Mouse (Mus musculus) CH12.LX (cell line): ENCODE data around the gene Podxl2. TPM values are rescaled to one million over a fixed set of nuclear protein-coding genes. Genes with fewer than 3 reads are reported as not detected.

Source experiments
- DNase-seq: peaks from one replicate; pipeline ENCODE4 v3.0.0-alpha.2; 2013; ENCODE audit errors: extremely low read depth
- H3K27ac ChIP-seq: 2 replicates; pipeline ENCODE4 v1.5.1; 2012; ENCODE audit warnings: low read depth, mild to moderate bottlenecking, control low read depth, moderate library complexity; ENCODE audit not compliant: insufficient read depth
- H3K27me3 ChIP-seq: replicated peaks from 2 replicates; pipeline ENCODE3; 2012; ENCODE audit warnings: inconsistent platforms
- H3K36me3 ChIP-seq, 2 experiments: replicated peaks in 1 of 2; 2 replicates each; pipeline versions ENCODE3 to v1.6.1; 2012; ENCODE audit warnings: inconsistent platforms in 1 of 2, low read length in 1 of 2, mild to moderate bottlenecking in 1 of 2, mixed read lengths in 1 of 2, moderate library complexity in 1 of 2; ENCODE audit not compliant: control insufficient read depth in 1 of 2, insufficient read depth in 1 of 2
- H3K4me1 ChIP-seq, 2 experiments: 2 replicates each; pipeline ENCODE4 v1.6.1; 2012; ENCODE audit warnings: inconsistent platforms in 1 of 2, moderate library complexity in 1 of 2; ENCODE audit not compliant: insufficient read depth in 2 of 2, control insufficient read depth in 1 of 2
- H3K4me2 ChIP-seq: 2 replicates; pipeline ENCODE4 v1.6.1; 2012; ENCODE audit warnings: low read depth, mild to moderate bottlenecking, control low read depth; ENCODE audit not compliant: poor library complexity, insufficient read depth, severe bottlenecking
- H3K4me3 ChIP-seq, 3 experiments: fragments of 150-350 bp in 1 of 3; sonication (generic) in 1 of 3; replicated peaks in 1 of 3; 2 replicates each; pipeline versions ENCODE3 to v1.5.1; 2011 to 2012; ENCODE audit warnings: low read depth in 2 of 3, low read length in 2 of 3, mild to moderate bottlenecking in 2 of 3, moderate library complexity in 2 of 3, control low read depth in 1 of 3, improper control_type of control experiment in 1 of 3, inconsistent platforms in 1 of 3, mixed read lengths in 1 of 3; ENCODE audit not compliant: poor library complexity in 1 of 3
- H3K79me2 ChIP-seq: replicated peaks from 2 replicates; pipeline ENCODE4 v1.6.1; 2012; ENCODE audit warnings: mild to moderate bottlenecking, moderate library complexity; ENCODE audit not compliant: control insufficient read depth, poor library complexity, insufficient read depth, severe bottlenecking; ENCODE audit errors: extremely low read depth
- H3K9ac ChIP-seq: 2 replicates; pipeline ENCODE4 v1.6.1; 2012; ENCODE audit warnings: low read depth, mild to moderate bottlenecking, control low read depth, moderate library complexity; ENCODE audit not compliant: insufficient read depth
- H3K9me3 ChIP-seq: replicated peaks from 2 replicates; pipeline ENCODE3; 2012; ENCODE audit warnings: low read length, inconsistent platforms, mixed read lengths
- BHLHE40 ChIP-seq: IDR thresholded peaks from 2 replicates; pipeline ENCODE4 v1.6.1; 2011; ENCODE audit warnings: mild to moderate bottlenecking, low read depth, low read length, improper control_type of control experiment
- CHD1 ChIP-seq: IDR thresholded peaks from 2 replicates; pipeline ENCODE4 v1.6.1; 2012; ENCODE audit warnings: low read depth, low read length, improper control_type of control experiment, inconsistent platforms
- CHD2 ChIP-seq: IDR thresholded peaks from 2 replicates; pipeline ENCODE4 v1.6.1; 2011; ENCODE audit warnings: low read length, improper control_type of control experiment
- E2F4 ChIP-seq: IDR thresholded peaks from 2 replicates; pipeline ENCODE4 v1.6.1; 2011; ENCODE audit warnings: low read depth, low read length, improper control_type of control experiment; ENCODE audit not compliant: insufficient replicate concordance
- EP300 ChIP-seq: IDR thresholded peaks from 2 replicates; pipeline ENCODE4 v1.6.1; 2011; ENCODE audit warnings: low read length, improper control_type of control experiment
- IRF4 ChIP-seq: IDR thresholded peaks from 2 replicates; pipeline ENCODE4 v1.6.1; 2014; ENCODE audit warnings: low read depth, mild to moderate bottlenecking, inconsistent platforms, low read length, improper control_type of control experiment
- MAFK ChIP-seq: IDR thresholded peaks from 2 replicates; pipeline ENCODE4 v1.6.1; 2011; ENCODE audit warnings: low read length, improper control_type of control experiment; ENCODE audit not compliant: insufficient replicate concordance
- NELFE ChIP-seq: IDR thresholded peaks from 2 replicates; pipeline ENCODE4 v1.6.1; 2011; ENCODE audit warnings: low read depth, low read length, improper control_type of control experiment
- PAX5 ChIP-seq: IDR thresholded peaks from 2 replicates; pipeline ENCODE4 v1.6.1; 2012; ENCODE audit warnings: low read length, inconsistent platforms, mixed read lengths
- POLR2A ChIP-seq: IDR thresholded peaks from 2 replicates; pipeline ENCODE4 v1.6.1; 2011; ENCODE audit warnings: low read depth, mild to moderate bottlenecking, improper control_type of control experiment, low read length
- POLR2AphosphoS2 ChIP-seq: IDR thresholded peaks from 2 replicates; pipeline ENCODE4 v1.6.1; 2011; ENCODE audit warnings: low read depth, low read length, improper control_type of control experiment
- RAD21 ChIP-seq: IDR thresholded peaks from 2 replicates; pipeline ENCODE4 v1.6.1; 2011; ENCODE audit warnings: low read depth, mild to moderate bottlenecking, low read length, improper control_type of control experiment, moderate library complexity
- SMC3 ChIP-seq: IDR thresholded peaks from 2 replicates; pipeline ENCODE4 v1.6.1; 2011; ENCODE audit warnings: low read depth, low read length, improper control_type of control experiment
- USF1 ChIP-seq: IDR thresholded peaks from 2 replicates; pipeline ENCODE4 v1.6.1; 2014; ENCODE audit warnings: low read depth, mild to moderate bottlenecking, inconsistent platforms, low read length, improper control_type of control experiment
- dilution Hi-C: fragments of 300-500 bp; cut with MboI; formaldehyde crosslinking; loops from 2 replicates; pipeline ENCODE4 v1.14.3; 2020; ENCODE audit warnings: low sequenced_read_pairs; ENCODE audit not compliant: extremely low pct_unique_long_range_greater_than_20kb, extremely low pct_ligation_motif_present
- in situ Hi-C: fragments of 300-500 bp; cut with MboI; formaldehyde crosslinking; loops from 3 replicates; pipeline ENCODE4 v1.14.3; 2019; ENCODE audit warnings: low sequenced_read_pairs, low pct_ligation_motif_present, low pct_unique_long_range_greater_than_20kb, mixed read lengths
- polyA plus RNA-seq: library from polyadenylated mRNA; unstranded; fragments of >175 nt; gene quantifications from 2 replicates; pipeline ENCODE4 v1.2.1, GENCODE M21; 2012; ENCODE audit warnings: low read depth; ENCODE audit not compliant: insufficient read length
- total RNA-seq, 2 experiments: library from RNA; depleted of rRNA; stranded (reverse); fragments of 300-350 nt in 1 of 2; fragments of >200 nt in 1 of 2; gene quantifications; 2 replicates each; pipeline ENCODE4 v1.2.3; 2012 to 2014

Gene Podxl2
- total and polyA plus RNA-seq, 3 experiments: 0.79 to 0.93 (median 0.81) TPM

DNA sequence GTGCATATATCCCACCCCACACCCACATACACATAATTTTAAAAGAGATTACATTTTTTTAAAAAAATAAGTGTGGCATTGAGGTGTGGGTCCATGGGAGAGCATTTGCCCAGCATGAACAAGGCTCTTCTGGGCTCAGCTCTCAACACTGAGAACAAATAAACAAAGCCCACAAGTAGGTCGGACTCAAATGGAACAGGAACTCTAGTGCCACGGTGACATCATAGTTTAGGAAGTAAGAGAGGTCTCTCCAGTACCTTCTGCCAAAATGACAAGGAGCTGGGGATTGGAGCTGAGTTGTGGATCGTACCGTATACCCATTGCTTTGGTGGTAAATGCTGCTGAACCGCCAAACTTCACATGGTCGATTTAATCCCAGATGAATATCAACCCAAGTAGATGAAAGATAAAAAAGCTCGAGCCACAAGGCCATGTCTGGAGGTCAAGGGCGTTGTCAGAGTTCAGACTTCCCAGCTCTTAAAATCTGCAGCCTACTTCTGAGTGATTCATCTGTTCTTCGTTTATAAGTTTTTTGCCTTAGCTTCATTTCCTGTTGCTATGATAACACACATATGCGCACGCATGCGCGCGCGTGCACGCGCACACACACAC lies 69.8 kb downstream of the Podxl2 start:
- in situ Hi-C loops (no loop called here), dilution Hi-C loops (no loop called here)
- H3K27ac ChIP-seq: no peak overlapping the region
- H3K9ac ChIP-seq: no peak overlapping the region
- no peak for TF ChIP-seq E2F4
- no peak for TF ChIP-seq POLR2AphosphoS2
- no peak for TF ChIP-seq IRF4
- no peak for TF ChIP-seq POLR2A
- no peak for TF ChIP-seq PAX5
- no peak for TF ChIP-seq BHLHE40
- TF ChIP-seq MAFK: no peak
- no peak for TF ChIP-seq CHD2
- TF ChIP-seq USF1: no peak
- no peak for TF ChIP-seq NELFE
- no peak for TF ChIP-seq RAD21
- TF ChIP-seq EP300: no peak
- H3K4me2 ChIP-seq: no peak overlapping the region
- no peak for DNase-seq
- peaks cover 16 to 52% of the 10 kb centered on the region in 2 experiments for H3K4me1 ChIP-seq
- H3K9me3 ChIP-seq: no peaks in the 10 kb centered on the region
- H3K4me3 ChIP-seq: no peak overlapping the region
- no peaks in the 10 kb centered on the region for H3K27me3 ChIP-seq
- H3K79me2 ChIP-seq: peaks cover 30% of the 10 kb centered on the region
- H3K36me3 ChIP-seq: peaks cover 77 to 94% of the 10 kb centered on the region in 2 experiments

DNA sequence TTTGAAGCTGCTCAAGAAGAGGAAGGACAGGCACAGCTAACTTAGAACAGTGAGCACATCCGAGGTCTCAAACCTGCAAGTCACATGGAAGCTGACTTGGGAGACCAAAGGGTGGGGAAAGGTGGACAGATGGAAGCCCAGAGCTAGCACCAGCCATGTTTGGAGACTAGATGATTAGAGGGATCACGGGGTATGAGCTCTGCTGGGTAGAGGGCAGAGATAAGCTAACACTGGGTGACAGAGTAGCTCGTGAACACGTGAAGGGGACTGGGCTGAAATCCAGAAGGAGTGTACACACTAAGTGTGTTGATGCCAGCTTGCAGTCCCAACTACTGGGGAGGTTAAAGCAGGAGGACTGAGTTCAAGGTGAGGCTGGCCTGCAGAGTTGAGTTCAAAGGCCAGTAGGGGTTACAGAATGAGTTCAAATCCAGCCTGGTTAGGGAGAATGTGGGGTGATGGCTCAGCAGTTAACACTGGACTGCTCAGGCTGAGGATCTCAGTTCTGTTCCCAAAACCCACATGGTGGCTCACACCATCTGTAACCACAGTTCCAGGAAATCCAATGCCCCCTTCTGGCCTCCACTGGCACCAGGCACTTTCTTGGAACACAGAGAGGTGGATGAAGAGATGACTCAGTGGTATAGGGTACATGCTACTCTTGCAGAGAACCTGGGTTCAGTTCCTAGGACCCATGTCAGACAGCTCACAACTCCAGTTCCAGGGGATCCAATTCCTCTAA lies 70.7 kb downstream of the Podxl2 start:
- Histone ChIP-seq H3K9me3 (no peaks in the 10 kb centered on the region), H3K27me3 (no peaks in the 10 kb centered on the region), H3K4me2 (no peak overlapping the region), H3K27ac (0 out of 2 replicates have a peak overlapping the region, but pooled peaks have one; percentile 2), H3K4me1 (peaks cover 10 to 42% of the 10 kb centered on the region in 2 experiments), H3K9ac (no peak overlapping the region), H3K79me2 (peaks cover 38% of the 10 kb centered on the region), H3K4me3 (no peak overlapping the region), H3K36me3 (peaks cover 76 to 94% of the 10 kb centered on the region in 2 experiments)
- TF ChIP-seq PAX5: no peak
- TF ChIP-seq SMC3: peak; percentile 8; the same call in 1 of the 2 replicates
- TF ChIP-seq CHD1: no peak
- in situ Hi-C loops: no loop called here
- dilution Hi-C loops: no loop called here
- DNase-seq: no peak
